Mouse (Mus musculus): ENCODE data around the gene Mfrp. TPM values are rescaled to one million over a fixed set of nuclear protein-coding genes. Genes with fewer than 3 reads are reported as not detected.
A peak's percentile ranks its signal among the peaks of the same experiment; 100 is the strongest.

Gene Mfrp
- total and polyA plus RNA-seq, 2 experiments from 2014 or later, result 0.24 to 4.0 TPM

GRCm38 (mm10) chr9:44078136-44078797, 23.3 kb upstream of the Mfrp start:
- H3K36me3 ChIP-seq (ENCODE audit: insufficient read depth, low read length), result no peaks in the 10 kb centered on the region
- H3K4me1 ChIP-seq (ENCODE audit: insufficient read depth, low read length), result no peaks in the 10 kb centered on the region; the same call in 1 of the 2 replicates
- peak overlapping the region; percentile 46; the same call in 1 of the 2 replicates for H3K27ac ChIP-seq
- peaks cover 7% of the 10 kb centered on the region; the same call in 1 of the 2 replicates for H3K27me3 ChIP-seq (ENCODE audit: insufficient read depth, low read length)
- no peak overlapping the region for H3K4me2 ChIP-seq (ENCODE audit: low read depth, low read length)
- no peak overlapping the region for H3K9ac ChIP-seq (replicated peaks; ENCODE audit: low read length)
- DNase-seq (ENCODE audit: low spot score) (no peak), ATAC-seq (no peak)
- no peaks in the 10 kb centered on the region for H3K9me3 ChIP-seq (ENCODE audit: low read length)
- no peak overlapping the region for H3K4me3 ChIP-seq (ENCODE audit: low read length)
- 86% methylated on average over 10 of the region's 10 CpGs for WGBS
- no peak for TF ChIP-seq CTCF (IDR thresholded peaks at IDR 0.05; ENCODE audit: low read depth)

GRCm38 (mm10) chr9:44078955-44079756, 22.4 kb upstream of the Mfrp start:
- no peaks in the 10 kb centered on the region for H3K9me3 ChIP-seq (ENCODE audit: low read length)
- H3K4me2 ChIP-seq (ENCODE audit: low read depth, low read length), result no peak overlapping the region; the same call in 1 of the 2 replicates
- DNase-seq (ENCODE audit: low spot score) (peak; percentile 85), ATAC-seq (peak; percentile 91)
- peaks cover 7% of the 10 kb centered on the region; the same call in 1 of the 2 replicates for H3K27me3 ChIP-seq (ENCODE audit: insufficient read depth, low read length)
- WGBS, result 31% methylated on average over 15 of the region's 16 CpGs
- peaks cover 4% of the 10 kb centered on the region; the same call in 1 of the 2 replicates for H3K4me1 ChIP-seq (ENCODE audit: insufficient read depth, low read length)
- H3K36me3 ChIP-seq (ENCODE audit: insufficient read depth, low read length), result no peaks in the 10 kb centered on the region
- TF ChIP-seq CTCF (IDR thresholded peaks at IDR 0.05; ENCODE audit: low read depth), result no peak
- peak overlapping the region; percentile 46; the same call in 1 of the 2 replicates for H3K27ac ChIP-seq
- no peak overlapping the region for H3K4me3 ChIP-seq (ENCODE audit: low read length)
- H3K9ac ChIP-seq (replicated peaks; ENCODE audit: low read length), result no peak overlapping the region

- Histone ChIP-seq H3K36me3 (ENCODE audit: insufficient read depth, low read length) (no peaks in the 10 kb centered on the region), H3K4me2 (ENCODE audit: low read depth, low read length) (no peak overlapping the region), H3K27me3 (ENCODE audit: insufficient read depth, low read length) (peaks cover 7% of the 10 kb centered on the region; the same call in 1 of the 2 replicates), H3K4me3 (ENCODE audit: low read length) (no peak overlapping the region), H3K9me3 (ENCODE audit: low read length) (no peaks in the 10 kb centered on the region), H3K4me1 (ENCODE audit: insufficient read depth, low read length) (peaks cover 12% of the 10 kb centered on the region; the same call in 1 of the 2 replicates), H3K9ac (replicated peaks; ENCODE audit: low read length) (no peak overlapping the region), H3K27ac (no peak overlapping the region)
- no peak for DNase-seq (ENCODE audit: low spot score)
- 79% methylated on average over 10 of the region's 10 CpGs for WGBS
- TF ChIP-seq CTCF (IDR thresholded peaks at IDR 0.05; ENCODE audit: low read depth), result no peak
- ATAC-seq, result no peak
Measured at GRCm38 (mm10) chr9:44079997-44080780, 21.3 kb upstream of the Mfrp start.

- H3K27ac ChIP-seq, result no peak overlapping the region
- H3K4me2 ChIP-seq (ENCODE audit: low read depth, low read length), result no peak overlapping the region
- DNase-seq (ENCODE audit: low spot score) (no peak), ATAC-seq (no peak)
- H3K9ac ChIP-seq (replicated peaks; ENCODE audit: low read length), result no peak overlapping the region
- H3K4me3 ChIP-seq (ENCODE audit: low read length), result no peak overlapping the region
- peaks cover 7% of the 10 kb centered on the region; the same call in 1 of the 2 replicates for H3K27me3 ChIP-seq (ENCODE audit: insufficient read depth, low read length)
- H3K36me3 ChIP-seq (ENCODE audit: insufficient read depth, low read length), result no peaks in the 10 kb centered on the region
- no peak for TF ChIP-seq CTCF (IDR thresholded peaks at IDR 0.05; ENCODE audit: low read depth)
- 62% methylated on average over 5 of the region's 5 CpGs for WGBS
- peaks cover 14% of the 10 kb centered on the region for H3K4me1 ChIP-seq (ENCODE audit: insufficient read depth, low read length)
- no peaks in the 10 kb centered on the region for H3K9me3 ChIP-seq (ENCODE audit: low read length)
Measured at GRCm38 (mm10) chr9:44080953-44081352, 20.6 kb upstream of the Mfrp start.

- no peaks in the 10 kb centered on the region for H3K36me3 ChIP-seq (ENCODE audit: insufficient read depth, low read length)
- no peak overlapping the region for H3K4me2 ChIP-seq (ENCODE audit: low read depth, low read length)
- no peak overlapping the region for H3K9ac ChIP-seq (replicated peaks; ENCODE audit: low read length)
- no peak for ATAC-seq
- DNase-seq (ENCODE audit: low spot score), result no peak
- peaks cover 14% of the 10 kb centered on the region for H3K4me1 ChIP-seq (ENCODE audit: insufficient read depth, low read length)
- peaks cover 7% of the 10 kb centered on the region; the same call in 1 of the 2 replicates for H3K27me3 ChIP-seq (ENCODE audit: insufficient read depth, low read length)
- H3K4me3 ChIP-seq (ENCODE audit: low read length), result no peak overlapping the region
- H3K9me3 ChIP-seq (ENCODE audit: low read length), result no peaks in the 10 kb centered on the region
- no peak for TF ChIP-seq CTCF (IDR thresholded peaks at IDR 0.05; ENCODE audit: low read depth)
- H3K27ac ChIP-seq, result no peak overlapping the region
- WGBS, result 78% methylated on average over 5 of the region's 5 CpGs
Measured at GRCm38 (mm10) chr9:44081581-44081980, 19.9 kb upstream of the Mfrp start.

GRCm38 (mm10) chr9:44082266-44082665, 19.3 kb upstream of the Mfrp start:
- H3K4me3 ChIP-seq (ENCODE audit: low read length), result no peak overlapping the region
- no peak for TF ChIP-seq CTCF (IDR thresholded peaks at IDR 0.05; ENCODE audit: low read depth)
- no peak overlapping the region for H3K4me2 ChIP-seq (ENCODE audit: low read depth, low read length)
- peaks cover 7% of the 10 kb centered on the region; the same call in 1 of the 2 replicates for H3K27me3 ChIP-seq (ENCODE audit: insufficient read depth, low read length)
- peaks cover 14% of the 10 kb centered on the region for H3K4me1 ChIP-seq (ENCODE audit: insufficient read depth, low read length)
- H3K27ac ChIP-seq, result no peak overlapping the region
- H3K9me3 ChIP-seq (ENCODE audit: low read length), result no peaks in the 10 kb centered on the region
- DNase-seq (ENCODE audit: low spot score), result no peak
- ATAC-seq, result no peak
- H3K9ac ChIP-seq (replicated peaks; ENCODE audit: low read length), result no peak overlapping the region
- WGBS, result 81% methylated on average over 5 of the region's 5 CpGs
- H3K36me3 ChIP-seq (ENCODE audit: insufficient read depth, low read length), result no peaks in the 10 kb centered on the region
